Comparison of ENCODE assay signal across 8 mouse cellular contexts in genomic region chr8:45109371-45110063, GRCm38 (mm10). TPM values are rescaled to one million over a fixed set of nuclear protein-coding genes. Genes with fewer than 3 reads are reported as not detected.
DNase-seq lines count a peak whose midpoint lies in the region; ATAC-seq and TF ChIP-seq lines count a peak whose summit lies in the region.

No protein-coding gene starts in this region.

- H3K27ac ChIP-seq in kidney, embryonic 15.5 days, result no peak overlapping the region
- H3K27ac ChIP-seq in forebrain, embryonic 10.5 days, result no peak overlapping the region
- H3K27ac ChIP-seq in layer of hippocampus, adult 2 months, result peak overlapping the region; percentile 77
- H3K27ac ChIP-seq in midbrain, postnatal 0 days (ENCODE audit: low read depth, low read length), result no peak overlapping the region

- no peaks in the 10 kb centered on the region for H3K36me3 ChIP-seq in kidney, embryonic 15.5 days
- no peaks in the 10 kb centered on the region for H3K36me3 ChIP-seq in forebrain, embryonic 10.5 days (replicated peaks)
- no peaks in the 10 kb centered on the region for H3K36me3 ChIP-seq in midbrain, postnatal 0 days (ENCODE audit: insufficient read depth, low read length)

- no peak for DNase-seq in kidney, adult 18-20 months
- DNase-seq in forebrain, embryonic 10.5 days (ENCODE audit: extremely low spot score, low spot score), result no peak
- DNase-seq in layer of hippocampus, adult 2 months (ENCODE audit: low spot score in 2 of 2), result peak; percentile 43 to 53
- no peak for DNase-seq in midbrain, postnatal 0 days (ENCODE audit: low spot score)
- no peak for DNase-seq in c-Kit-positive CD71-positive TER-119-positive erythroid progenitor cells, embryonic 14.5 days (ENCODE audit: low spot score)
- no peak for DNase-seq in urinary bladder, adult 18-20 months (ENCODE audit: low spot score in 2 of 2)

- H3K9ac ChIP-seq in kidney, embryonic 15.5 days, result no peak overlapping the region
- H3K9ac ChIP-seq in midbrain, postnatal 0 days (replicated peaks; ENCODE audit: low read length, poor library complexity, severe bottlenecking), result 0 out of 2 replicates have a peak overlapping the region, but pooled peaks have one; percentile 26

- 0 out of 2 replicates have a peak, but pooled peaks have one; percentile 60 for ATAC-seq in kidney, embryonic 15.5 days (replicated peaks; ENCODE audit: low FRiP score)
- peak; percentile 78 for ATAC-seq in midbrain, postnatal 0 days (ENCODE audit: low FRiP score)
- ATAC-seq in megakaryocyte progenitor cell, adult 5-6 weeks (replicated peaks; ENCODE audit: poor library complexity), result no peak

- H3K4me2 ChIP-seq in kidney, embryonic 15.5 days, result peak overlapping the region; percentile 59
- H3K4me2 ChIP-seq in midbrain, postnatal 0 days (ENCODE audit: low read depth, low read length, poor library complexity, severe bottlenecking), result peak overlapping the region; percentile 58

- peak overlapping the region; percentile 33 for H3K4me3 ChIP-seq in kidney, embryonic 15.5 days (replicated peaks)
- peak overlapping the region; percentile 40 for H3K4me3 ChIP-seq in forebrain, embryonic 10.5 days
- H3K4me3 ChIP-seq in layer of hippocampus, adult 2 months, result peak overlapping the region; percentile 41
- H3K4me3 ChIP-seq in midbrain, postnatal 0 days (ENCODE audit: low read depth, low read length), result peak overlapping the region; percentile 33

- no peaks in the 10 kb centered on the region for H3K9me3 ChIP-seq in kidney, embryonic 15.5 days (replicated peaks)
- H3K9me3 ChIP-seq in forebrain, embryonic 10.5 days, result no peaks in the 10 kb centered on the region
- H3K9me3 ChIP-seq in midbrain, postnatal 0 days (ENCODE audit: low read length), result no peaks in the 10 kb centered on the region

- no peak for TF ChIP-seq CTCF in layer of hippocampus, adult 2 months (conservative IDR thresholded peaks at IDR 0.05)
- TF ChIP-seq CTCF in midbrain, postnatal 0 days (IDR thresholded peaks at IDR 0.05), result no peak

- H3K4me1 ChIP-seq in kidney, embryonic 15.5 days, result peaks cover 16% of the 10 kb centered on the region
- peaks cover 22% of the 10 kb centered on the region for H3K4me1 ChIP-seq in forebrain, embryonic 10.5 days
- H3K4me1 ChIP-seq in midbrain, postnatal 0 days (ENCODE audit: insufficient read depth, low read length), result no peaks in the 10 kb centered on the region

- WGBS in kidney, embryonic 15.5 days, result 26% methylated on average over 13 of the region's 13 CpGs
- 24% methylated on average over 13 of the region's 13 CpGs for WGBS in forebrain, embryonic 10.5 days
- WGBS in midbrain, postnatal 0 days, result 26% methylated on average over 13 of the region's 13 CpGs

- peaks cover 27% of the 10 kb centered on the region for H3K27me3 ChIP-seq in kidney, embryonic 15.5 days
- H3K27me3 ChIP-seq in forebrain, embryonic 10.5 days (ENCODE audit: poor library complexity, severe bottlenecking), result peaks cover 44% of the 10 kb centered on the region
- H3K27me3 ChIP-seq in midbrain, postnatal 0 days (ENCODE audit: insufficient read depth, low read length), result no peaks in the 10 kb centered on the region

RNA-seq across cellular contexts. Expression of gene Mtnr1a, which starts 40.6 kb away (rescaled TPM):
- polyA plus RNA-seq in kidney, embryonic 15.5 days (2015; fragmentation: Nextera tagmentation; extraction: Ambion mirVana), result 0.26 and 0.31 TPM in 2 replicates
- 0.09 and 0.10 TPM in 2 replicates for polyA plus RNA-seq in forebrain, embryonic 10.5 days (2016; fragmentation: Nextera tagmentation; extraction: Ambion mirVana)
- total RNA-seq in layer of hippocampus, adult 2 months (2021), result not detected
- 0.52 and 0.77 TPM in 2 replicates for total RNA-seq in midbrain, postnatal 0 days (2014; rRNA removed)
- polyA plus RNA-seq in midbrain, postnatal 0 days (2015; fragmentation: Nextera tagmentation; extraction: Ambion mirVana), result 0.10 and 0.49 TPM in 2 replicates
- not detected in 2 replicates for total RNA-seq in megakaryocyte progenitor cell, adult 5-6 weeks (2015)
- not detected in 2 replicates for total RNA-seq in megakaryocyte progenitor cell, adult 5-6 weeks (2017)

Comparison
In these comparisons a context has a peak if more than half of its experiments do, and no peak if none do; other contexts are left out.
1. DNase-seq: peak in layer of hippocampus, adult 2 months (2 of 2); none in kidney, adult 18-20 months (single experiment), forebrain, embryonic 10.5 days (single experiment), midbrain, postnatal 0 days (single experiment), c-Kit-positive CD71-positive TER-119-positive erythroid progenitor cells, embryonic 14.5 days (single experiment) and urinary bladder, adult 18-20 months (0 of 2).
2. Peak in every context shown above with its lines, with median percentiles within 50 percentile points of each other: H3K4me3 ChIP-seq.